Mouse (Mus musculus): ENCODE data around the gene Cd6.

- TF ChIP-seq CTCF (IDR thresholded peaks at IDR 0.05; ENCODE audit: extremely low read depth, insufficient read depth, insufficient read length, insufficient replicate concordance) (no peak), POLR2A (IDR thresholded peaks at IDR 0.05; ENCODE audit: low read depth, low read length) (no peak)
Measured at GRCm38 (mm10) chr19:10761794-10762415, 68.0 kb downstream of the Cd6 start.
